Mouse (Mus musculus) intestine, embryonic 14.5 days (tissue): ENCODE measurements around the gene Glyctk. TPM values are rescaled to one million over a fixed set of nuclear protein-coding genes. Genes with fewer than 3 reads are reported as not detected.

ENCODE experiments used
- ATAC-seq: fragments of 200-750 bp; cut with Nextera tagmentation; replicated peaks from 2 replicates; pipeline ENCODE4 v1.8.0; 2017; ENCODE audit warnings: low read depth, moderate number of reproducible peaks, moderate TSS enrichment, moderate library complexity; ENCODE audit not compliant: low FRiP score, low TSS enrichment
- DNase-seq: peaks from one replicate; pipeline ENCODE4 v3.0.0-alpha.2; 2018; ENCODE audit warnings: low spot score
- H3K27ac ChIP-seq: fragments of 300-500 bp; sonication (generic); 2 replicates; pipeline ENCODE4 v1.5.1; 2014; ENCODE audit warnings: low read depth, mild to moderate bottlenecking, control low read depth
- H3K27me3 ChIP-seq: fragments of 300-500 bp; sonication (generic); replicated peaks from 2 replicates; pipeline ENCODE4 v1.6.1; 2014; ENCODE audit warnings: low read length, control low read depth; ENCODE audit not compliant: control insufficient read depth, insufficient read depth
- H3K36me3 ChIP-seq: fragments of 300-500 bp; sonication (generic); 2 replicates; pipeline ENCODE4 v1.6.1; 2014; ENCODE audit warnings: low read length, control low read depth; ENCODE audit not compliant: control insufficient read depth, insufficient read depth
- H3K4me1 ChIP-seq: fragments of 300-500 bp; sonication (generic); replicated peaks from 2 replicates; pipeline ENCODE4 v1.6.1; 2014; ENCODE audit warnings: low read length, control low read depth, mixed read lengths; ENCODE audit not compliant: control insufficient read depth, insufficient read depth
- H3K4me2 ChIP-seq: fragments of 300-500 bp; sonication (generic); 2 replicates; pipeline ENCODE4 v1.6.1; 2014; ENCODE audit warnings: low read length
- H3K4me3 ChIP-seq: fragments of 300-500 bp; sonication (generic); 2 replicates; pipeline ENCODE4 v1.5.1; 2014; ENCODE audit warnings: low read depth, low read length, control low read depth, mixed read lengths
- H3K9ac ChIP-seq: fragments of 300-500 bp; sonication (generic); 2 replicates; pipeline ENCODE4 v1.6.1; 2014; ENCODE audit warnings: mild to moderate bottlenecking, low read length
- H3K9me3 ChIP-seq: fragments of 300-500 bp; sonication (generic); 2 replicates; pipeline ENCODE4 v1.6.1; 2016; ENCODE audit warnings: low read length, control low read depth; ENCODE audit not compliant: control insufficient read depth
- WGBS: fragments of 180-500 bp; shearing (Covaris S2); extraction: QIAGEN DNeasy Blood & Tissue Kit; methylation state at CpG from one replicate; pipeline ENCODE4 v1.1.7; 2014; 5-methylcytosine and 5-hydroxymethylcytosine counted together
- polyA plus RNA-seq: library from polyadenylated mRNA; unstranded; fragments of >200 nt; fragmentation: Nextera tagmentation; extraction: Ambion mirVana; gene quantifications from 2 replicates; pipeline ENCODE4 v1.2.1, GENCODE M21; 2014

The Glyctk gene
- polyA plus RNA-seq, 1 experiment from 2014 or later: 1.7 TPM

- no peak overlapping the region for H3K4me3 ChIP-seq
- WGBS: 79% methylated on average over 5 of the region's 5 CpGs
- no peak overlapping the region for H3K27ac ChIP-seq
- H3K4me2 ChIP-seq: no peak overlapping the region
- no peak overlapping the region for H3K9ac ChIP-seq
- H3K36me3 ChIP-seq: peaks cover 98% of the 10 kb centered on the region
- DNase-seq: no peak
- no peaks in the 10 kb centered on the region for H3K4me1 ChIP-seq
- no peaks in the 10 kb centered on the region for H3K9me3 ChIP-seq
- ATAC-seq: no peak
- no peaks in the 10 kb centered on the region for H3K27me3 ChIP-seq
Observed at GRCm38 (mm10) chr9:106183996-106184395, 26.1 kb upstream of the Glyctk start.

- ATAC-seq (no peak), DNase-seq (no peak)
- H3K27ac ChIP-seq: no peak overlapping the region
- H3K9me3 ChIP-seq: no peaks in the 10 kb centered on the region
- H3K27me3 ChIP-seq: no peaks in the 10 kb centered on the region
- H3K4me3 ChIP-seq: no peak overlapping the region
- 91% methylated on average over 4 of the region's 4 CpGs for WGBS
- H3K36me3 ChIP-seq: peaks cover 98% of the 10 kb centered on the region
- no peak overlapping the region for H3K4me2 ChIP-seq
- no peaks in the 10 kb centered on the region for H3K4me1 ChIP-seq
- H3K9ac ChIP-seq: no peak overlapping the region
Observed at GRCm38 (mm10) chr9:106182146-106182545, 24.2 kb upstream of the Glyctk start.

- Histone ChIP-seq H3K4me2 (no peak overlapping the region), H3K9ac (no peak overlapping the region), H3K27ac (no peak overlapping the region), H3K27me3 (no peaks in the 10 kb centered on the region), H3K4me1 (peaks cover 10% of the 10 kb centered on the region), H3K36me3 (peaks cover 88% of the 10 kb centered on the region), H3K4me3 (no peak overlapping the region), H3K9me3 (no peaks in the 10 kb centered on the region)
- ATAC-seq (no peak), DNase-seq (no peak)
- 95% methylated on average over 3 of the region's 3 CpGs for WGBS
Observed at GRCm38 (mm10) chr9:106179964-106180363, 22.0 kb upstream of the Glyctk start.

DNA sequence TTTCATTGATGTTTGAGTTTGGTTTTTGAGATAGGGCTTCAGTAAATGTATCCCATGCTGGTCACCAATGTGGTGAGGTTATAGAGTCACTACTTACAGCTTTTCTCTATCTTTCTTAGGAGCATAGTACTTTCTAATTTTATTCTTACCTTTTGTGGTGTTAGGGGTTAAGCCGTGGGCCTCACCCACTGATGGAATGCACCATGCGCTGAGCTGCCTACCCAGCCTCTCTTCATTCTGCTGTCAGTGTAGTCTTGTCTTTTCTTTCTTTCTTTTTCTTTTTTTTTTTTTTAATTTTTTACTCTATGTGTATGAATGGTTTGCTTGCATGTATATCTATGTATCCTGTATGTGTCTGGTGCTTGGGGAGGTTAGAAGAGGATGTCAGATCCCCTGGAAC lies 21.5 kb upstream of the Glyctk start:
- H3K36me3 ChIP-seq: peaks cover 83% of the 10 kb centered on the region
- DNase-seq: no peak

DNA sequence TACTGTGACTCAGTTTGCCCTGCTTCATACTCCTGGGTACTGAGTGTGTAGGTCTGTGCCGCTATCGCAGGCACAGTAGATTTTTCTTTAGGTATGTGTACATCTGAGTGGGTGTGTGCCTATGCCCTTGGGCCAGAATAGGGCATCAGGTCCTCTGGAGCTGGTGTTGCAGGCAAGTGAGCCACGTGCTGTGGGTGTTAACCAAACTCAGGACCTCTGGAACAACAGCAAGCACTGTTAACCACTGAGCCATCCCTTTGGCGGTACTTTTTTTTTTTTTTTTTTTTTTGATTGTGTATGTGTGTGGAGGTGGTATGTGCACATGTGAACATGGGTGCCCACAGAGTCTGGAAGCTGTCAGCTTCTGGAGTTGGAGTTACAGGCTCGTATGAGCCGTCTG lies 19.9 kb upstream of the Glyctk start:
- H3K4me2 ChIP-seq: no peak overlapping the region
- 87% methylated on average over 6 of the region's 6 CpGs for WGBS
- no peaks in the 10 kb centered on the region for H3K9me3 ChIP-seq
- DNase-seq: no peak
- H3K4me3 ChIP-seq: no peak overlapping the region
- no peak for ATAC-seq
- H3K27me3 ChIP-seq: no peaks in the 10 kb centered on the region
- no peak overlapping the region for H3K9ac ChIP-seq
- peaks cover 30% of the 10 kb centered on the region for H3K4me1 ChIP-seq
- no peak overlapping the region for H3K27ac ChIP-seq
- peaks cover 66% of the 10 kb centered on the region for H3K36me3 ChIP-seq

More for the DNA sequence above, 21.5 kb upstream of the Glyctk start:
- WGBS: 80% methylated on average over 2 of the region's 2 CpGs
- H3K27ac ChIP-seq: no peak overlapping the region
- H3K9ac ChIP-seq: no peak overlapping the region
- H3K4me1 ChIP-seq: peaks cover 15% of the 10 kb centered on the region
- ATAC-seq: no peak
- H3K27me3 ChIP-seq: no peaks in the 10 kb centered on the region
- no peak overlapping the region for H3K4me3 ChIP-seq
- no peaks in the 10 kb centered on the region for H3K9me3 ChIP-seq
- no peak overlapping the region for H3K4me2 ChIP-seq

GRCm38 (mm10) chr9:106176769-106177168 lies 18.8 kb upstream of the Glyctk start:
- ATAC-seq (no peak), DNase-seq (no peak)
- WGBS: 70% methylated on average over 5 of the region's 5 CpGs
- H3K4me2 ChIP-seq: no peak overlapping the region
- no peak overlapping the region for H3K9ac ChIP-seq
- peaks cover 32% of the 10 kb centered on the region for H3K4me1 ChIP-seq
- no peaks in the 10 kb centered on the region for H3K27me3 ChIP-seq
- peaks cover 56% of the 10 kb centered on the region for H3K36me3 ChIP-seq
- no peak overlapping the region for H3K27ac ChIP-seq
- H3K9me3 ChIP-seq: no peaks in the 10 kb centered on the region
- H3K4me3 ChIP-seq: no peak overlapping the region

DNA sequence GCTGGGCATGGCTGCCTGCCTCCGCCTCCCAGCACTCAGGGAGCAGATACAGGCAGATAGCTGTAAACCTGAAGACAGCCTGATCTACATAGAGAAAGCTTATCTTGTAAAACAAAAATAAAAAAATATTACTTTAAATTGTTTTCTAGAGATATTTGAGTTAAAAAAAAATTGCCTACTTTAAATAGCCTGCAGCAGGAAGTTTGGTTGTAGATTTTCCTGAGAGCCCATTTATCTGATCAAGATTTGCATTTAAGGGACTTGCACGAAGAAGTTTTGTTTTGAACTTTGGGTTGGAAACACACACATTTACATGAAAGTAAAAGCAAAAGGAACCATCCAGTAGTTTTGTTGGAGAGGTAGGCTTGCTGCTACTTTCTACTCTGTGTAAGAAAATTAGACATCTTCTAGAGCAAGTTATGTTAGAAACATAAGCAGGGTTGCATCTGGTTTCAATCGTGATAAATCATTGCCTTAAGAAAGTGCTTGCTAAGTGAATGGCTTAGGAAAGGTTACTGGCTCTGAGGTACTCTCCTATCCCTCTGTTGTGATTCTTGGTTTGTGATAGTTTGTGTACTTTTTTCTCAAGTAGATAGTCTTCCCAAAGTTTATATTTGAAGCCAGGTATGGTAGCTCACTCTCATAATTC lies 17.7 kb upstream of the Glyctk start:
- Histone ChIP-seq H3K9ac (no peak overlapping the region), H3K36me3 (peaks cover 45% of the 10 kb centered on the region), H3K9me3 (no peaks in the 10 kb centered on the region), H3K27me3 (no peaks in the 10 kb centered on the region), H3K27ac (no peak overlapping the region), H3K4me2 (no peak overlapping the region), H3K4me1 (peaks cover 32% of the 10 kb centered on the region), H3K4me3 (no peak overlapping the region)
- no peak for ATAC-seq
- DNase-seq: no peak
- 69% methylated on average over 3 of the region's 3 CpGs for WGBS

DNA sequence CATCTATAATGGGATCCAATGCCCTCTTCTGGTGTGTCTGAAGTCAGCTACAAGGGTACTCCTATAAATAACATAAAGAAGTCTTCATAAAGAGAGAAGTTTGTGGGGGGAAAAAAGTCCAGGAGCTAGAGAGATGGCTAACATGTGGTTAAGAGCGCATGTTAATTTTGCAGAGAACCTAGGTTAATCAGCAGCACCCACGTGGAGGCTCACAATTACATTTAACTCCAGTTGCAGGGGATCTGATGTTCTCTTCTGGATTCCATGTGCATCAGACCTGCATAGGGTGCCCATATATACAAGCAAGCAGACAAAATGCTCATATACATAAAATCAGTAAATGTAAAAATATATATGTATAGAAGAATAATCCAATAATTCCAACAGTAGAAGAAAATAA lies 15.4 kb upstream of the Glyctk start:
- H3K9ac ChIP-seq: no peak overlapping the region
- H3K27me3 ChIP-seq: no peaks in the 10 kb centered on the region
- no peak for DNase-seq
- H3K9me3 ChIP-seq: no peaks in the 10 kb centered on the region
- 57% methylated on average over 2 of the region's 2 CpGs for WGBS
- H3K27ac ChIP-seq: no peak overlapping the region
- H3K36me3 ChIP-seq: peaks cover 23% of the 10 kb centered on the region
- H3K4me2 ChIP-seq: peak overlapping the region; percentile 59
- peaks cover 32% of the 10 kb centered on the region for H3K4me1 ChIP-seq
- ATAC-seq: no peak
- peak overlapping the region; percentile 82; the same call in 1 of the 2 replicates for H3K4me3 ChIP-seq

- H3K9ac ChIP-seq: peak overlapping the region; percentile 76
- 3% methylated on average over 3 of the region's 3 CpGs for WGBS
Observed at GRCm38 (mm10) chr9:106172527-106172926, 14.6 kb upstream of the Glyctk start.

More at GRCm38 (mm10) chr9:106172527-106172926, 14.6 kb upstream of the Glyctk start:
- Histone ChIP-seq H3K4me1 (peaks cover 32% of the 10 kb centered on the region), H3K27me3 (no peaks in the 10 kb centered on the region), H3K4me2 (peak overlapping the region; percentile 59), H3K4me3 (peak overlapping the region; percentile 82), H3K27ac (no peak overlapping the region), H3K36me3 (peaks cover 15% of the 10 kb centered on the region), H3K9me3 (no peaks in the 10 kb centered on the region)
- DNase-seq (no peak), ATAC-seq (no peak)
